Mouse (Mus musculus): ENCODE results near the gene Dvl2.

Dvl2 gene

DNA sequence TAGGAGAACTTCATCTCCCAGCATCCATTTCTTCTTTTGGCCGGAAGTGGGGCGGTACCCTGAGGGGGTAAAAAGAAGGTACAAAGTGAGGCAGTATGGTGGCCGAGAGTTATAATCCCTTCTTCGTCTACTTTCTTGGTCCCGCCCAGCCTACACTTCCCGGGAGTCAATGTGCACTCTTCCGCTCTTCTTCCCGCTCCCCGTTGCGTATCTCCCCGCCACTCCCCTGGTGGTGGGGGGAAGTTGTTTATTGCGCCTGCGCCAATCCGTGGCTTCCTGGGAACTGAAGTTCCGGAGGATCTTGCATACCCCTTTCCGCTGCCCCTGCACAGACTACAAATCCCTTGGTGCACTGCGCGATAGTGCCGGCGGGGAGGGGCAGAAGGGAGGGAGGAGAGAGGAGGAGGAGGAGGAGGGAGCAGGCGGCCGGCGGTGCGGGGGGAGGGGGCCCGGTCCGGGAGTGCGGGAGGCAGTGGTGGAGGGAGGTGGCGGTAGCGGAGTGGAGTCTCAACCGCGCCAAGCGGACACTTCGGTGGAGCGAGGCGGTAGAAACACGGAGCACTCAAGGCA, 4.9 kb upstream of the Dvl2 start, which contains the start of gene Phf23:
Phf23 (plus strand) TSS at position 387 of the 570 bp plus-strand sequence.
- peak; percentile 77; the same call in 1 of the 2 replicates for TF ChIP-seq GATA4 (IDR thresholded peaks at IDR 0.05; ENCODE audit: insufficient replicate concordance, low read length)

DNA sequence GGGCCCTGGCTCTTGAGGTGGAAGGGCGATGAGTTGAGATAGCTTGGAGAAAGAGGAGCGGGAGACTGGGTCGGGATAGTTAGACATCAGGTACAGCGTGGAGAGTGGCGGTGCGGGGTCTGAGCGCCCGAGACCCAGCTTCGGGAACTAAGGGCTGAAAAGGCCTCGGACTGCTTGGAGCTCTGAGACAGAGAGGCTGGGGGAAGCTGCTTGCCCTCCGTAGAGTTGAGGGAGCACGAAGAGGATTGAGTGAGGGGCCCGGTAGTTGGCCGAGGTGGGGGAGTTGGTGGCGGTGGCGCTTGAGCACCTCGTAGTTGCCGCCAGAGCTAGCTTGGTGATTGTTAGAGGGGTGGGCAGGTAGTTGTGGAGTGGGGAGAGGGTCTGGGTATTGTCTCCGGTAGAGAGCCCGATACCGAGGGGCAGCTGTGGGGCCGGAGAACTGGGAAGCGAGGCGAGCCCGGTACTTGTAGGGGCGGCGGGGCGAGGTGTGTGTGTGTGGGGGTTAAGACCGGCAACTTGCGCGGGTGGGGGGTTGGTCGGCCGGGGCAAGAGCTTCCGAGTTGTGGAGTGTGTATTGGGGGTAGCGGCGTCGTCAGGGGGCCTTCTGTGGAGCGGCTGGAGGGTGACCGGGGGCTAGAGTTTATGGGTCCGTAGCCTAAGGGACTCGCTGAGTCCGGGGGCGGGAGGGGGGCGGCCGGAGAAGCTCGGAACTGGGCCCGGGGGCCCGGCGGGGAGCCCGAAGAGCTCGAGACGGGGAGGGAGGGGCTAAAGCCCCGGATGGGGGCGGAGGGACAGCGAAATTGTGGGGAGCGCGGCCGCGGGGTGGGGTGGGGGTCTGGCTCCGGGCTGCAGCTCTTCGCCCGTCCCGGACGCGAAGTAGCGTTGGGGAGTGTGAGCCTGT, 4.0 kb upstream of the Dvl2 start:
- no peak for TF ChIP-seq GATA4 (IDR thresholded peaks at IDR 0.05; ENCODE audit: insufficient replicate concordance, low read length)

DNA sequence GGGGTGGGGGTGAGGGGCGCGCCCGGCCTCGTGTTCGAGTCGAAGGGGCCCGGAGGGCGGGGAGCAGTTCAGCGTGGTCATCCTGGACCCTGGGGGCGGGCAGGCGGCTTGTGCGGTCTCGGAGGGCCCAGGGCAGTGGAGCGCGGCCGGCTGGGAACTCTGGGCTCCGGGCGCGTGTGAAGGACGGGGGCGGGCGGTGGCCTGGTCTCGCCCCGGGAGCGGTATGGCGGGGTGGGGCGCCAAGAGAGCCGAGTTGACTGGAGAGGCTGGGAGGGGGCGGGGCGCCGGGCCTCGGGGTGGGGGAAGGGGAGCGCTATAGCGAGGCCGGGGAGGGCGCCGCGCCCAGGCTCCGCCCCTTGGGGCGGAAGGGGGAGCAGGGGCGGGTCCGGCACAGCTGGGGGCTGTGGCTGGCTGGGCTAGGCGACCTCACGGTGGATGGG, 3.3 kb upstream of the Dvl2 start:
- no peak for TF ChIP-seq GATA4 (IDR thresholded peaks at IDR 0.05; ENCODE audit: insufficient replicate concordance, low read length)

DNA sequence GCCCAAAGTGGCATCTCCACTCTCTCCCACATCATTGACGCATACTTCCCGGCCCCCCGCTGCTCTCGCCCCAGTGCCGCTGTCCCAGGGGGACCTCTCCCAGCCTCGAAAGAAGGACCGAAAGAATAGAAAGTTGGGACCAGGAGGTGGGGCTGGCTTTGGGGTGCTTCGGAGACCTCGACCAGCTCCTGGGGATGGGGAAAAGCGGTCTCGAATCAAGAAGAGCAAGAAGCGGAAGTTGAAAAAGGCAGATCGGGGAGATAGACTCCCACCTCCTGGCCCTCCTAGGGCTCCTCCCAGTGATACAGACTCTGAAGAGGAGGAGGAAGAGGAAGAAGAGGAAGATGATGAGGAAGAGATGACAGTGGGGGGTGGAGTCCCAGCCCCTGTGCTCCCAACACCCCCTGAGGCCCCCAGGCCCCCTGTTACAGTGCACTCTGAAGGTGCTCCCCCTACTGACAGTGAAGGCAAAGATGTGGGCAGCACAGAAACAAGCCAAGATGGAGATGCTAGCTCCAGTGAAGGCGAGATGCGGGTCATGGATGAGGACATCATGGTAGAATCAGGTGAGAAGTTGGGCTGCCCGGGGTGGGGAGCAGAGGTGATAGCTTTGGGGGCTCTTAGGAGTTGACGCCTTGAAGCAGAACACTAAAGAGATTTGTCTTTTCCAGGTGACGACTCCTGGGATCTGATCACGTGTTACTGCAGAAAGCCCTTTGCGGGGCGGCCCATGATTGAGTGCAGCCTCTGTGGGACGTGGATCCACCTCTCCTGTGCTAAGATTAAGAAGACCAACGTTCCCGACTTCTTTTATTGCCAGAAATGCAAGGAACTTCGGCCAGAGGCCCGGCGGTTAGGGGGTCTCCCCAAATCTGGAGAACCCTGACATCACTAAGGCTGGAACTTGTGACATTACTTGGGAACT, 1.6 kb upstream of the Dvl2 start:
- TF ChIP-seq GATA4 (IDR thresholded peaks at IDR 0.05; ENCODE audit: insufficient replicate concordance, low read length), result no peak

DNA sequence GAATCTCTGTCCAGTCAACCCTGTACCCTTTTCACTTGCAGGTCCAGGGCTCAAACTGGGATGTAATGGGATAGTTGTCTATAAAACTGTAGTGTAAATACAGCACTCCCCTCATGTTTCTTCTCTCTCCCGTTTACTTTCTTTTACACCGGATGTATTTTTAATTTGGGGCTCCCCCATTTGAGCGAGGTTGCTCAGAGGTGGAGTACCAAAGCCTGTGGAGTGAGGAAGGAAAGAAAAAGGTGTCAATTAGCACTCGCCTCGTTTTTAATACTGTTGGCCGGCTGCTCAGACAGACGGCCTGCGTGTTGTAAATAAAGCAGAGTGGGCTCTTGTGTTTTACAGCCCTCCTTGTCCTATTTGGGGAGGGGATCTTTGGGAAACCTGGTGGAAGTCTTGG, 729 bp upstream of the Dvl2 start:
- TF ChIP-seq GATA4 (IDR thresholded peaks at IDR 0.05; ENCODE audit: insufficient replicate concordance, low read length), result no peak

DNA sequence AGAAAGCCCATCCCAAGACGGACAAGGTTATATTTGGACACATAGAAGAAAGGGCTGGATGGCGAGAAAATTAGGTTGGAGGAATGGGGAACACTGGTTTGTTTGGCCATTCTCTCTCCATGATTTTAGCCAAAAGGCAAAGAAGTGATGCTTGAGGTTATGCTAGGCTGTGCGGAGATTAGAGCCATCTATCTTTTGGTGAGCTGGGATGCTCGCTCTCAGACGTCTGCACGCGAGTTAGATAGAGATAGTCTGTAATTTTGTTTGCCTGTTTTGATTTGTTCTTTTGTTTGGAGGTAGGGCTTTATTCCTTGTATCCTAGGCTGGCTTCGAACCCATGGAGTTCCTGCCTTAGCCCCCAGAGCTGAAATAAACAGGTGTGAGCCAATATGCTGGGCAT, 764 bp downstream of the Dvl2 start:
- TF ChIP-seq GATA4 (IDR thresholded peaks at IDR 0.05; ENCODE audit: insufficient replicate concordance, low read length), result no peak

DNA sequence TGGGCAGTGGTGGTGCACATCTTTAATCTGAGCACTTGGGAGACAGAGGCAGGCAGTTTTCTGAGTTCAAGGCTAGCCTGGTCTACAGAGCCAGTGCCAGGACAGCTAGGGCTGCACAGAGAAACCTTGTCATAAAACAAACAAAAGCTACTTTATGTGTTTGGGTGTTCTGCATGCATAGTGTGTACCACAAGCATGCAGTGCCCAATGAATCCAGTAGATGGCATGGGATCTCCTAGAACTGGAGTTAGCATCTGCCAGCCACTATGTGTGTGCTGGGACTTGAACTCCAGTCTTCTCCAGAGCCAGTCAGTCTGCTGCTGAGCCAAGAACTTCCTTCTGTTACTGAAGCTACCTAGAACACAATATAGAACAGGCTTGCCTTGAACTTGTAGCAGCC, 1.5 kb downstream of the Dvl2 start:
- TF ChIP-seq GATA4 (IDR thresholded peaks at IDR 0.05; ENCODE audit: insufficient replicate concordance, low read length), result no peak

DNA sequence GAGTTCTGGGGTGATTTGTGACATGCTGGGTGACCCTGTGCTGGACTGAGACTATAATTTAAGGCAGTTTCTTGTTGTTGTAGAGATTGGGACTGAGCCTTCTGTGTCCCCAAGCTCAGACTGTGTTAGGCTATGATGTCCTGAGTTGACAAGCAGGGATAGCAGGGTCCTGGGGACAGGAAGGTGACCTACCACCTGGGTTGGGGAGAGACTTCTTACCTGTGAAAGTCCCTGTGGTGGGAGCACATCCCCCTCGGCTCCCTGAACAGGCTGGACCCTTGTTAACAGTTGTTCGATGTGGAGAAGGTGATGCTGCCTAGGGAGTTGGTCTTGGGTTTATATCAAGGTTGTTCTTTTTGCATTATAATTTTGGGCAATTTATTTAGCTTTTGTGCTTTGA, 2.1 kb downstream of the Dvl2 start:
- TF ChIP-seq GATA4 (IDR thresholded peaks at IDR 0.05; ENCODE audit: insufficient replicate concordance, low read length), result no peak

DNA sequence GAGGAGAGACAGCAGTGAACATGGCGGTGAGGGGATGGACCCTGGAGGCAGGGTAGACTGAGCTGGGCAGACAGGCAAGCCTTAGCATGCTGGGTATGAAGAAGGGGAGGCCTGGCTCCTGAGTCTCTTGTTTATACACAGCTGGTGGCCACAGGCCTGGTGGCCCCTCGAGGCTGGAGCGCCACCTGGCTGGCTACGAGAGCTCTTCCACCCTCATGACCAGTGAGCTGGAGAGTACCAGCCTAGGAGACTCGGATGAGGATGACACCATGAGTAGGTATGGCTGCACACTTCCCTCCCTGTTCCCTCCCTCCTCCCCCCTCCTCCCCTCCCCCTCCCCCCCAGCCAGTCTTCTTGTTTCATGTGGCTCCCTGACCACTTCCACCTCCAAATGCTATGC, 5.1 kb downstream of the Dvl2 start:
- no peak for TF ChIP-seq GATA4 (IDR thresholded peaks at IDR 0.05; ENCODE audit: insufficient replicate concordance, low read length)

DNA sequence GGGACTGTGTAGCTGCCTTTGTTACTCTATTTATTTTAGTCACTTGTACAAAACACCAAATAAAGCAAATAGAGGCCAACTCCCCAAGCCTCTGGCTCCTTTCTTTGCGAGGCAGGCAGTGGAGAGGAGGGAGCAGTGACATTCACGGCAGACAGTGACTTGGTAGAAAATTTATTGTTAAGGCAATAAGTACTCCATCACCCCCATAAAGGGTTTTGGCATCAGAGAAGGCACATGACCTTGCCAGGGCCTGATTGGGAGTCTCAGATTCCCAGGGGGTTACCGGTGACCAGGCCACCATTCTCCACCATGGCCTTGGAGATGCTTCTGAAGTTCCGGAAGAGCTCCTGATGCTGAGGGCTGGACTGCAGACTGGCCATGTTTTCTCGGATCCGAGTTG, 9.6 kb downstream of the Dvl2 start:
- no peak for TF ChIP-seq GATA4 (IDR thresholded peaks at IDR 0.05; ENCODE audit: insufficient replicate concordance, low read length)

DNA sequence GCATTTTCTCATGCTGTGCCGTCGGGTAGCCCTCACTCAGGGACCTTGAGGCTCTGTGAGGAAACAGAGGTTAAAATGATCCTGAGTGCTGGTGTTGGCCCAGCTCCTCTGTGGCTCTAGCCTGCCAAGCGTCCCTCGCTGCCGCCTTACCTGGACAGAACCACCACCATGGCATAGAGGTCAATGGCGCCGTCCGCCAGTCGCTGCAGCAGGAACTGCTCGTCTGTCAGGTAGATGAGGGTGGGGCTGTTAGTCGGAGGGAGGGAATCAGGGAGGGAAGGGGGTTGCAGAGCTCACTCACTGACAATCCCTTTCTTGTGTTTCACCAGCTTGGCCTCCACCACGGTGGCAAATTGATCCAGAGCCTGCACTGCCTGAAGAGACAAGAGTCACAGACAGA, 10.2 kb downstream of the Dvl2 start:
- no peak for TF ChIP-seq GATA4 (IDR thresholded peaks at IDR 0.05; ENCODE audit: insufficient replicate concordance, low read length)

DNA sequence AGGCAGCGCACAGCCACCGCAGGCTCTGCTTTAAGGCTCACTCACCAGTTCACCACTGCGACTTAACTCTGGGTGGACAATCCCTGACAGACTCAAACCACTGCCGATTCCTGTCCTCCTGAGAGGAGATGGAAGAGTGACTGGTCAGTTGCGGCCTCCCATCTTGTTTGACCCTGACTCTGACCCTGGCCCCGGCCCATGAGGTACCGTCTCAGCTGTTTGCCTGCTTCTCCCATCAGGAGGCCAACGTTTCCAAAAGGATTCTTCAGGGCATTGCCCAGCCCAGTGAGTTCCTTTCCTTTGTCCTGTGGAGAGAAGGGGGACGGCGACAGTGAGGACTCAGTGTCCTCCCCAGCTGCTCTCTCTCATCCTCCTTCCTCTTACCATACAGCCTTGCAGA, 10.6 kb downstream of the Dvl2 start:
- TF ChIP-seq GATA4 (IDR thresholded peaks at IDR 0.05; ENCODE audit: insufficient replicate concordance, low read length), result no peak

DNA sequence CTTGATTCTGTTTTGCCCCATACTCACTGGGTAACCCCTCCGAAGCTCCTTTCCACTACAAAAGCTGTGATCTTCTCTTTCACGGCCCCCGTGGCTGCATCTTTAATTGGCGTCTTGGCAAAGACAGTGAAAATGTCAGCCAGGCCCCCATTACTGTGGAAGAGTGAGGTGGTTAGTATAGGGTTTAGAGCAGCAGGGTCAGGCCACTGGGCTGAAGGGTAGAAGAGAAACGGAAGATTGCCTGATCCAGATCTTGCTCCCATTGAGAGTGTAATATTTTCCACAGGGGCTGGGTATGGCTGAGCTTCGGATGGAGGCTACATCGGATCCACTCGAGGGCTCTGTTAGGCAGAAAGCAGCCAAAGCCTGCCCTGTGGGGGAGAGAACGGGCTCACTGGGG, 12.5 kb downstream of the Dvl2 start:
- no peak for TF ChIP-seq GATA4 (IDR thresholded peaks at IDR 0.05; ENCODE audit: insufficient replicate concordance, low read length)

DNA sequence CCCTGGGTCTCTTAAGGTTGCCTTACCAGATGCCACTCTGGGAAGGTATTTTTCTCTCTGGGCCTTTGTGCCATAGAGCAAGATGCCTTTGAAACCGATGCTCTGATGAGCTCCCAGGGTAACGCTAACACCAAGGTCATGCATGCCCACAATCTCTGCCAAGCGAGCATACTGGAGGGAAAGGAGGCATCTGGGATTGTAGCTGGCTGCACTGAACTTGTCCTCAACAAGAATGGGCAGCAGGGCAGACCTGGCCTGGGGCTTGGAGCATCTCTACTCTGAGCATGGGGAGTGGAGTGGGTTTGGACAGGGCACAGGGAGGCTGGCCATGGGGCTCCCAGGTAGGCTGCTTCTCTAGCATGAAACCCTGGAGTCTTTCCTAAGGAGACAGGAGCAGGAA, 13.0 kb downstream of the Dvl2 start:
- no peak for TF ChIP-seq GATA4 (IDR thresholded peaks at IDR 0.05; ENCODE audit: insufficient replicate concordance, low read length)

DNA sequence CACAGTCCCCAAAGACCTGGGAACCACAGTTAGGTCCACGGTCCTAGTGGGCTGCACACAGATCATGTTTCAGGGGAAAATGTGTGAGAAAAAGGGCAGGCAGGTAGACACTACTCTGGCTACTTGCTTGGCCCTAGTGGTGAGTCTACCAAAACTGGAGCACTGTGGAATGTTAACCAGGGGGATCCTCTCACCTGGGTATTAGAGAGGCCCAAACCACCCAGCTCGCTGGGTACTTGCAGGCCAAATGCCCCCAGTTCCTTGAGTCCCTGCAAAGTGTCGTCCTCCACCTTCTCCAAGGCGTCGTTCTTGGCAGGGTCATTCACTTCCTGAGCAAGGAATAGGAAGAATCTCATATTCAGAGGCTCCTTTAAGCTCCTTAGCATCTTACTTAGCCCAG, 13.7 kb downstream of the Dvl2 start:
- TF ChIP-seq GATA4 (IDR thresholded peaks at IDR 0.05; ENCODE audit: insufficient replicate concordance, low read length), result no peak
